Mouse (Mus musculus) megakaryocyte, embryonic 14.5 days (primary cell): ENCODE measurements around the gene Ankmy2.

Experiments used
- FLI1 ChIP-seq: IDR thresholded peaks from 2 replicates; pipeline ENCODE4 v1.6.1; 2012; ENCODE audit warnings: low read length, inconsistent platforms, mixed read lengths
- GATA1 ChIP-seq: IDR thresholded peaks from 3 replicates; pipeline ENCODE4 v1.6.1; 2012; ENCODE audit warnings: mixed read lengths, low read length, inconsistent platforms, borderline replicate concordance

- TF ChIP-seq GATA1 (no peak), FLI1 (no peak)
These were observed 50.9 kb downstream of the Ankmy2 start for GRCm38 (mm10) chr12:36207800-36208148.
